Mouse (Mus musculus): ENCODE results near the gene Ndst4. TPM values are rescaled to one million over a fixed set of nuclear protein-coding genes. Genes with fewer than 3 reads are reported as not detected.

The Ndst4 gene
- polyA plus RNA-seq, 1 experiment from 2014 or later, result 0.06 TPM

DNA sequence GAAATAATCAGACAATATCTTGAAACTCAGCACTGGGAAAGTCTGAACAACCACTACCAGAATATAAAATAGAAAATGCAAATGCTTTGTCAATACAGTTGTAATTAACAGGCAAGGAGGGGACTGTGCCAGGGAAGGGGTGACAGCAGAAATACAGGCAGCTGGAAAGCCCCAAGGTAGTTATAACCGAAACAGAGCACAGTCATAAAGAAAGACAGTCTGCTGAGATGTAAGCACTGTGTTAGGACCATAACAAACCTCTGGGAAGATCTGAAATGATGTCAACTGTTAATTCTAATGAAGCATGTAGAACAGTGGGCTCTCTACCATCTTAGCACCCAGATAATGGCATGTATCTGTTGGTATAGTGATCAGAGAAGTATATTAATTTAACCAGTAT is 287.1 kb downstream of the Ndst4 start:
- no peaks in the 10 kb centered on the region for H3K27me3 ChIP-seq (replicated peaks; ENCODE audit: insufficient read depth, low read length)
- TF ChIP-seq EP300 (IDR thresholded peaks at IDR 0.05), result no peak
- TF ChIP-seq CTCF (IDR thresholded peaks at IDR 0.05), result no peak
- no peak for DNase-seq (ENCODE audit: low spot score)
- ATAC-seq, result no peak
- no peak overlapping the region for H3K4me2 ChIP-seq (replicated peaks; ENCODE audit: low read depth, low read length)
- no peak overlapping the region for H3K4me3 ChIP-seq (ENCODE audit: low read depth, low read length)
- 75% methylated on average over 1 of the region's 1 CpGs for WGBS
- no peak overlapping the region for H3K9ac ChIP-seq (replicated peaks; ENCODE audit: low read depth)
- no peaks in the 10 kb centered on the region for H3K36me3 ChIP-seq (ENCODE audit: insufficient read depth, low read length)
- H3K9me3 ChIP-seq (ENCODE audit: low read length), result no peaks in the 10 kb centered on the region
- no peak overlapping the region for H3K27ac ChIP-seq (ENCODE audit: low read length)
- H3K4me1 ChIP-seq (ENCODE audit: insufficient read depth, low read depth, low read length), result no peaks in the 10 kb centered on the region

DNA sequence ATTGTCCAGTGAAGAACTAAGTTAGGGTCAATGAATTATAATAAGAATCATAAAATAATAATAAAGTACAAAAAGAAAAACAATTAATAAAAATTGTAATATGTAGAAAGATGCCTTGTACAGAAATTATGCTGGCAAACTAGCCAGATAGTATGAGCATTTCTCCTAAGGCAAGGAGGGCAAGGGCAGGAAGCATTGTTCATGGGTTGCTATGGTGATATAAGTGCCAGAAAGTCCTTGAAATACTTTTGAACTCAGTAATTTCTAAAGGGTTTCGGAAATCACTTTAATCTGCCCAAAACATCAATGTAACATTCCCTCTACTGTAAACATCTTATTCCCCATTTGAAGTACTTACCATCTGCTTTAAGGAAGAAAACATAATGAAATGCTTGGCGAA is 319.1 kb downstream of the Ndst4 start:
- Histone ChIP-seq H3K9ac (replicated peaks; ENCODE audit: low read depth) (no peak overlapping the region), H3K4me1 (ENCODE audit: insufficient read depth, low read depth, low read length) (no peaks in the 10 kb centered on the region), H3K4me2 (replicated peaks; ENCODE audit: low read depth, low read length) (no peak overlapping the region), H3K4me3 (ENCODE audit: low read depth, low read length) (no peak overlapping the region), H3K27me3 (replicated peaks; ENCODE audit: insufficient read depth, low read length) (no peaks in the 10 kb centered on the region), H3K36me3 (ENCODE audit: insufficient read depth, low read length) (no peaks in the 10 kb centered on the region), H3K9me3 (ENCODE audit: low read length) (no peaks in the 10 kb centered on the region), H3K27ac (ENCODE audit: low read length) (no peak overlapping the region)
- WGBS, result 45% methylated on average over 2 of the region's 2 CpGs
- DNase-seq (ENCODE audit: low spot score) (peak; percentile 49), ATAC-seq (0 out of 2 replicates have a peak, but pooled peaks have one; percentile 40)
- TF ChIP-seq EP300 (IDR thresholded peaks at IDR 0.05) (no peak), CTCF (IDR thresholded peaks at IDR 0.05) (no peak)

DNA sequence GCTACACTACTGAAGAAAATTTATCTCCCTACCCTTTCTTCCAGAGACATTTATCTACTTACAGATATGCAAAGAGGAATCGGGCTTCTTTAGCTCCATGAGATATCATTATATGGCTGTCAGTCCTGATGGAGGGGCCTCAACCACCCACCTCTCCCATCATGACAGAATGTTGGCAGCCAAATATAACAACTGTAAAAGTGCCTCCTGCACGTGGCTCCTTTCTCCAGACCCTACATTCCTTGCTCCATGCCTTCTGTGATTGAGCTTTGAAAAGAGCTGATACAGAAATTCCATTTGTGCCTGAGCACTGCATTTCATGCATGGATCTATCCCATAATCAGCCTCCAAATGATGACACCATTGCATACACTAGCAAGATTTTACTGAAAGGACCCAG is 331.1 kb downstream of the Ndst4 start:
- DNase-seq (ENCODE audit: low spot score) (no peak), ATAC-seq (no peak)
- H3K4me2 ChIP-seq (replicated peaks; ENCODE audit: low read depth, low read length), result no peak overlapping the region
- no peak for TF ChIP-seq CTCF (IDR thresholded peaks at IDR 0.05)
- no peak for TF ChIP-seq EP300 (IDR thresholded peaks at IDR 0.05)
- WGBS, result 53% methylated on average over 2 of the region's 2 CpGs
- H3K36me3 ChIP-seq (ENCODE audit: insufficient read depth, low read length), result no peaks in the 10 kb centered on the region
- H3K4me3 ChIP-seq (ENCODE audit: low read depth, low read length), result no peak overlapping the region
- H3K27ac ChIP-seq (ENCODE audit: low read length), result no peak overlapping the region
- no peaks in the 10 kb centered on the region for H3K9me3 ChIP-seq (ENCODE audit: low read length)
- H3K4me1 ChIP-seq (ENCODE audit: insufficient read depth, low read depth, low read length), result no peaks in the 10 kb centered on the region
- H3K27me3 ChIP-seq (replicated peaks; ENCODE audit: insufficient read depth, low read length), result no peaks in the 10 kb centered on the region
- no peak overlapping the region for H3K9ac ChIP-seq (replicated peaks; ENCODE audit: low read depth)

DNA sequence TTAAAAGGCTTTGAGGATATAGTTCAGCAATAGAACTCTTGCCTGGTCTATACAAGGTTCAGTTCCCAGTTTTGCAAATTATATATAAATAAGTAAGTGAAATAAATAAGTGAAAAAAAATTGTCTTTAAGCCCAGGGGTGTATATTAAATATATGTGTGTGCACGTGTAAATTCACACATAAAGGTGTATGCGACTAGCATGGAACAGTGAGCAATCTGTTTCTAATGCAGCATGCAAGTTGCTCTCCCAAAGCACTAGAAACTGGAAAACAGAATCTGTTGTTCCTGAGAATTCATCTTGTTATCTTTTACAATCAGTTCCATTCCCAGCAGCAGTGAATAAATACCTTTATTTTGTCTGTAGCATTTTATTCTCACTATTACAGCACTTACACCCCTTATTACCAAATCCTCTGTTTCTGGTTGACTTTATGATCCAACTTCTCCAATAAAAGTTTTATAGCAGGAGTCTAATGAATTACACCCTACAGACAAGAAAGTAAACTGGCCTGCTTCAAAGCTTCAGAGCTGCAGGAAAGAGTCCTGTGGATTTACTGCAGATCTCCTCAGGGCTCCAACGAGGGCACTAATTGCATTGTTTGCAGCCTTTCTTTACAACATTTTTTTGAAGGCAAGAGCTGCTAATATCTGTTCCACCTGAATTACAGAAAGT is 340.7 kb downstream of the Ndst4 start:
- no peak overlapping the region for H3K27ac ChIP-seq (ENCODE audit: low read length)
- 72% methylated on average over 3 of the region's 3 CpGs for WGBS
- H3K27me3 ChIP-seq (replicated peaks; ENCODE audit: insufficient read depth, low read length), result no peaks in the 10 kb centered on the region
- no peak overlapping the region for H3K4me3 ChIP-seq (ENCODE audit: low read depth, low read length)
- no peaks in the 10 kb centered on the region for H3K36me3 ChIP-seq (ENCODE audit: insufficient read depth, low read length)
- ATAC-seq (no peak), DNase-seq (ENCODE audit: low spot score) (no peak)
- no peaks in the 10 kb centered on the region for H3K4me1 ChIP-seq (ENCODE audit: insufficient read depth, low read depth, low read length)
- H3K9me3 ChIP-seq (ENCODE audit: low read length), result no peaks in the 10 kb centered on the region
- H3K4me2 ChIP-seq (replicated peaks; ENCODE audit: low read depth, low read length), result no peak overlapping the region
- H3K9ac ChIP-seq (replicated peaks; ENCODE audit: low read depth), result no peak overlapping the region
- TF ChIP-seq CTCF (IDR thresholded peaks at IDR 0.05) (no peak), EP300 (IDR thresholded peaks at IDR 0.05) (no peak)

DNA sequence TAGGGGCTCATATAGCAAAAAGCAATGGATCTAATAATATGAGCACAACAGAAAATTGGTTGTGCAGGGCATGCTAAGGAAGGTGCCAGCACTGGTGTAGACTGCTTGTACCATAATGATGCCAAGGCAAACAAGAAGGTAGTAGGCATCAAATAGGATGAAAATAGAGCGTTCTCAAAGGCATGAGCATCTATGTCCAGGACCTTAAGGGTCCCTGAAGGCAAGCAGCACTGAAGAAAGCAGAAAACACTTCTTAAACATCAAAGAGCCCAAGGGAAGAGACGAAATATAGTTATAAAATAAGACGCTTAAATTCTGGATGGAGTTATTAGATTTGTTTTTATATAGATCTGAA is 341.2 kb downstream of the Ndst4 start:
- no peak for TF ChIP-seq EP300 (IDR thresholded peaks at IDR 0.05)
- TF ChIP-seq CTCF (IDR thresholded peaks at IDR 0.05), result no peak
- Histone ChIP-seq H3K9me3 (ENCODE audit: low read length) (no peaks in the 10 kb centered on the region), H3K4me3 (ENCODE audit: low read depth, low read length) (no peak overlapping the region), H3K36me3 (ENCODE audit: insufficient read depth, low read length) (no peaks in the 10 kb centered on the region), H3K9ac (replicated peaks; ENCODE audit: low read depth) (no peak overlapping the region), H3K4me1 (ENCODE audit: insufficient read depth, low read depth, low read length) (no peaks in the 10 kb centered on the region), H3K27ac (ENCODE audit: low read length) (no peak overlapping the region), H3K27me3 (replicated peaks; ENCODE audit: insufficient read depth, low read length) (no peaks in the 10 kb centered on the region), H3K4me2 (replicated peaks; ENCODE audit: low read depth, low read length) (no peak overlapping the region)
- no peak for ATAC-seq
- DNase-seq (ENCODE audit: low spot score), result no peak
- WGBS, result 76% methylated on average over 3 of the region's 3 CpGs

DNA sequence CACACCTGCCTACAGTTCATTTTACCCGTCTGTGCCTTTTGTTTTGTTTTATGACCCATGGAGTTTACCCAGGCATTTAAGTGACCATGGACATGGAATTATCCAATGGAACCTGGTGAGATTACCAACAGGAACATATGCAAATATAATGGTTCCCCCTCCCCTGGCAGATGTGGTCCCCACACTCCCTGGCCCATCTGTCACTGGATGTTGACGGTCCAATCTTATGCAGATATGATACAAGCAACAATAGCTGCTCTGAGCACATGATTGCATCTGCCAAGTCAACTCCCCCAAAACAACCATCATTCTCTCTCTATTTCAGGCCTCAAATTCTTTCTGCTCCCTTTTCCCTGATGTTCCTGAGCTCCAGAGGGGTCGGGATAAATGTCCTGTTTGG is 342.5 kb downstream of the Ndst4 start:
- WGBS, result 66% methylated on average over 3 of the region's 3 CpGs

DNA sequence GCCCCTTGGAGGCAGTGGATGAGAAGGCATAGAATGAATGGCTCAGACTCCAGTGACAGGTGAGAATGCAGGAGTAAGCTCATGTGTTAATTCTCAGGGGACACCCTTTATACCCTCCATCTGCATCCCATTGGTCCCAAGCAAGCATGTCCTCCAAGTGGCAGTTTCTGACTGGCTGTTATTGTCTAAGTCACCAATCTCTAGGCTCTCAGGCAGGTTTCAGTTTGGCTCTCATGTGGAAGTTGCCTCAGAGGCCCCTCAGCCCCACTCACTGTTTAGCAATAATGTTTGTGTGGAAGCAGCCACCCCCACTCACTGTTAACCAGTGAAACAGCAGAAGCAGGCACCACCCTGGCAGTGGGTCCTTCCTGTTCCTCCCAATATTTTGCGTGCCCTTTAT is 353.0 kb downstream of the Ndst4 start:
- H3K9ac ChIP-seq (replicated peaks; ENCODE audit: low read depth), result no peak overlapping the region
- 53% methylated on average over 1 of the region's 1 CpGs for WGBS
- ATAC-seq (peak; percentile 25; the same call in 1 of the 2 replicates), DNase-seq (ENCODE audit: low spot score) (peak; percentile 9)
- no peaks in the 10 kb centered on the region for H3K4me1 ChIP-seq (ENCODE audit: insufficient read depth, low read depth, low read length)
- no peak overlapping the region for H3K4me2 ChIP-seq (replicated peaks; ENCODE audit: low read depth, low read length)
- no peak overlapping the region for H3K27ac ChIP-seq (ENCODE audit: low read length)
- no peak overlapping the region for H3K4me3 ChIP-seq (ENCODE audit: low read depth, low read length)
- H3K9me3 ChIP-seq (ENCODE audit: low read length), result no peaks in the 10 kb centered on the region
- no peak for TF ChIP-seq CTCF (IDR thresholded peaks at IDR 0.05)
- H3K36me3 ChIP-seq (ENCODE audit: insufficient read depth, low read length), result no peaks in the 10 kb centered on the region
- H3K27me3 ChIP-seq (replicated peaks; ENCODE audit: insufficient read depth, low read length), result no peaks in the 10 kb centered on the region

More for the DNA sequence above, 342.5 kb downstream of the Ndst4 start:
- DNase-seq (ENCODE audit: low spot score) (no peak), ATAC-seq (no peak)
- H3K27me3 ChIP-seq (replicated peaks; ENCODE audit: insufficient read depth, low read length), result no peaks in the 10 kb centered on the region
- no peak overlapping the region for H3K27ac ChIP-seq (ENCODE audit: low read length)
- no peaks in the 10 kb centered on the region for H3K36me3 ChIP-seq (ENCODE audit: insufficient read depth, low read length)
- no peak for TF ChIP-seq CTCF (IDR thresholded peaks at IDR 0.05)
- TF ChIP-seq EP300 (IDR thresholded peaks at IDR 0.05), result no peak
- H3K4me3 ChIP-seq (ENCODE audit: low read depth, low read length), result no peak overlapping the region
- H3K9me3 ChIP-seq (ENCODE audit: low read length), result no peaks in the 10 kb centered on the region
- H3K9ac ChIP-seq (replicated peaks; ENCODE audit: low read depth), result no peak overlapping the region
- H3K4me1 ChIP-seq (ENCODE audit: insufficient read depth, low read depth, low read length), result no peaks in the 10 kb centered on the region
- H3K4me2 ChIP-seq (replicated peaks; ENCODE audit: low read depth, low read length), result no peak overlapping the region

Data from lung, postnatal 0 days (tissue).